Comparison of ENCODE assay signal across 7 mouse cellular contexts in genomic region chr1:179545768-179546550, GRCm38 (mm10). TPM values are rescaled to one million over a fixed set of nuclear protein-coding genes. Genes with fewer than 3 reads are reported as not detected.
DNase-seq lines count a peak whose midpoint lies in the region; ATAC-seq lines count a peak whose summit lies in the region.
"Not testable (repeated sequence)": the region's sequence is repeated elsewhere in the genome, so short reads cannot be mapped to it uniquely, and the experiment has no call there.

Tfb2m (minus strand) TSS chr1:179546267.
Cnst (plus strand) TSS chr1:179546370.

- peak within 1 kb of the TSS; percentile 66 for H3K4me2 ChIP-seq in intestine, embryonic 15.5 days (replicated peaks)

- peak within 1 kb of the TSS; percentile 96 for H3K27ac ChIP-seq in intestine, embryonic 15.5 days
- peak within 1 kb of the TSS; percentile 92 for H3K27ac ChIP-seq in midbrain, embryonic 10.5 days (replicated peaks)

- H3K9me3 ChIP-seq in intestine, embryonic 15.5 days; midbrain, embryonic 10.5 days (replicated peaks): not testable (repeated sequence)

- not testable (repeated sequence) for H3K36me3 ChIP-seq in intestine, embryonic 15.5 days; midbrain, embryonic 10.5 days

- H3K4me3 ChIP-seq in intestine, embryonic 15.5 days (replicated peaks) = peak within 1 kb of the TSS; percentile 91
- H3K4me3 ChIP-seq in midbrain, embryonic 10.5 days = peak within 1 kb of the TSS; percentile 87

- peak within 1 kb of the TSS; percentile 81 for H3K9ac ChIP-seq in intestine, embryonic 15.5 days

- H3K4me1 ChIP-seq in intestine, embryonic 15.5 days (replicated peaks) = not testable (repeated sequence)
- H3K4me1 ChIP-seq in midbrain, embryonic 10.5 days = peaks cover 26% of the 10 kb centered on the region

- H3K27me3 ChIP-seq in intestine, embryonic 15.5 days (replicated peaks); midbrain, embryonic 10.5 days (ENCODE audit: low read depth, poor library complexity, severe bottlenecking): not testable (repeated sequence)

- intact Hi-C loops in gastrocnemius, postnatal 36 days (cut with DNase I) = loop anchor here (5.0 kb wide), 2 partner anchors 46 to 76 kb away; no protein-coding TSS in a partner anchor
- intact Hi-C loops in left cerebral cortex, postnatal 25 days (cut with DNase I) = loop anchor here (1.0 to 5.0 kb wide), 4 partner anchors 28 to 256 kb away; partner anchors contain the start of genes Ahctf1, Gm10518 and Smyd3

- WGBS in intestine, embryonic 15.5 days = under 1% methylated on average over 69 of the region's 69 CpGs
- WGBS in midbrain, embryonic 10.5 days = under 1% methylated on average over 69 of the region's 69 CpGs

- ATAC-seq in intestine, embryonic 15.5 days = peak; percentile 98

- peak; percentile 96 to 97 for DNase-seq in adrenal gland, adult 18-20 months (ENCODE audit: low spot score in 2 of 2)
- DNase-seq in embryo, embryonic 11 days = peak; percentile 99
- peak; percentile 98 for DNase-seq in gastrocnemius, postnatal 36 days
- peak; percentile 98 to 99 for DNase-seq in left cerebral cortex, postnatal 25 days (ENCODE audit: low spot score in 2 of 2)
- peak; percentile 99 for DNase-seq in midbrain, embryonic 10.5 days (ENCODE audit: low spot score)
- DNase-seq in right cerebral cortex, postnatal 4 days = peak; percentile 92

RNA-seq across cellular contexts. Expression of gene Tfb2m, which starts in this region (rescaled TPM):
- total RNA-seq in adrenal gland, adult 18-20 months (2021) = 10 to 100 TPM; 46.1 to 46.9 TPM
- total RNA-seq in gastrocnemius, postnatal 36 days (2021) = 10 to 100 TPM; 30.9 to 37.4 TPM
- 28.8 and 36.1 TPM in 2 replicates for polyA plus RNA-seq in intestine, embryonic 15.5 days (2015; fragmentation: Nextera tagmentation; extraction: Ambion mirVana)
- total RNA-seq in left cerebral cortex, postnatal 25 days (2021) = 10 to 100 TPM; 25.0 to 25.6 TPM
- polyA plus RNA-seq in midbrain, embryonic 10.5 days (2016; fragmentation: Nextera tagmentation; extraction: Ambion mirVana) = 25.5 and 25.7 TPM in 2 replicates

RNA-seq across cellular contexts. Expression of gene Cnst, which starts in this region (rescaled TPM):
- total RNA-seq in adrenal gland, adult 18-20 months (2021) = 10 to 100 TPM; 26.0 to 30.7 TPM
- 10 to 100 TPM; 25.2 to 26.6 TPM for total RNA-seq in gastrocnemius, postnatal 36 days (2021)
- 11.0 and 11.8 TPM in 2 replicates for polyA plus RNA-seq in intestine, embryonic 15.5 days (2015; fragmentation: Nextera tagmentation; extraction: Ambion mirVana)
- total RNA-seq in left cerebral cortex, postnatal 25 days (2021) = 10 to 100 TPM; 35.4 to 37.6 TPM
- 19.7 and 23.5 TPM in 2 replicates for polyA plus RNA-seq in midbrain, embryonic 10.5 days (2016; fragmentation: Nextera tagmentation; extraction: Ambion mirVana)

Comparison
In these comparisons a context has a peak if more than half of its experiments do, and no peak if none do; other contexts are left out.
1. Peak in every context shown above with its lines: DNase-seq, ATAC-seq, H3K4me3 ChIP-seq and H3K27ac ChIP-seq.